Mouse (Mus musculus): ENCODE measurements around the gene Zfp991.
"Not testable (repeated sequence)": the region's sequence is repeated elsewhere in the genome, so short reads cannot be mapped to it uniquely, and the experiment has no call there.

Gene Zfp991

DNA sequence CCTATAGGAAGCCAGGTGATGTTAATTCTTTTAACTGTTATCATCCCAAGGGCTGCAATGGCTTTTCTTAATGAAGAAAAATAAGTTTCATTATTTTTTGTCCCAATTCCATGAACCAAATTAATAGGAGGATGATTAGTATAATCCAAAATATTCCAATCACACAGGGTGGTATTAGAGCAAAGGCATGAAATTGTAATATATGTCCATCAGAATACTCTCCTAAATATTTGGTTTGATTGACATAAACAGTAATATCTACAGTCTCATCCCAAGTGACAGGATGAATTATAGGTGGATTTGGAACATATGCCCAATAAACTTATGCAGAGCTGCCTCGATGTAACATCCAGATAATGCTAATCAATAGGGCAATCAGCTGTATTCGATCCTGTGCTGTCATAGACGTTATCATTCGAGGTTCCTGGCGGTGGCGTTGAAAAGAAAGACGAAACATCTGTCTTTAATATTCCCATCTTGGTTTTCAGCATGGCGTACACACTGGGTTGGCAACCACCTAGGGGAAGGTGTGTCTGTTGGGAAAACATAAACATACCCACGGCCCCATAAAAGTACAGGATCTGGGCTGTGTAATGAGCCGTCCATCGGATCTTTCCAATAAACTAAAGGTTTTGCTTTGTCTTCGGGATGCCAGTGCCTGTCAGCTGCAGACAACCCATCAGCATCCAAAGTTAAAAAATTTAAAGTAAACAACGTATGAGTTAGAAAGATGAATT, 50.3 kb downstream of the Zfp991 start:
- ATAC-seq (ENCODE audit: low TSS enrichment) = not testable (repeated sequence)

DNA sequence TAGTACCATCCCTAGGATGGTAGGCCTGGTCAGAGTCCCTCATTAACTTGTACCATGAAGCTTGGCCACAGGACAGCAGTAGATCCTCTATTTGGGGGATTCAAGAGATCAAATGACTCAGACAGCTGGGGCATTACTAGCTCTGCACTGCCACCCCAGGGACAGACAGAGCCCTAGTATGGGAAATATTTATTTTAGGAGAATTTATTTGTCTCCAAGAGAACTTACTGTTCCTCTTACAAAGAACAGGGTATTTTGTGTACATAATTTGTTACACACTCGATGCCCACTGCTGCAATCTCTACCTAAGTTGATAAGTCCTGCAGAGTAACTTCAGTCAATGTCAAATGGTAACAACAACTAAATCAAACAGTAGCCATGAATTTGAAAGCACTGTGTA, 55.0 kb downstream of the Zfp991 start:
- not testable (repeated sequence) for ATAC-seq (ENCODE audit: low TSS enrichment)

DNA sequence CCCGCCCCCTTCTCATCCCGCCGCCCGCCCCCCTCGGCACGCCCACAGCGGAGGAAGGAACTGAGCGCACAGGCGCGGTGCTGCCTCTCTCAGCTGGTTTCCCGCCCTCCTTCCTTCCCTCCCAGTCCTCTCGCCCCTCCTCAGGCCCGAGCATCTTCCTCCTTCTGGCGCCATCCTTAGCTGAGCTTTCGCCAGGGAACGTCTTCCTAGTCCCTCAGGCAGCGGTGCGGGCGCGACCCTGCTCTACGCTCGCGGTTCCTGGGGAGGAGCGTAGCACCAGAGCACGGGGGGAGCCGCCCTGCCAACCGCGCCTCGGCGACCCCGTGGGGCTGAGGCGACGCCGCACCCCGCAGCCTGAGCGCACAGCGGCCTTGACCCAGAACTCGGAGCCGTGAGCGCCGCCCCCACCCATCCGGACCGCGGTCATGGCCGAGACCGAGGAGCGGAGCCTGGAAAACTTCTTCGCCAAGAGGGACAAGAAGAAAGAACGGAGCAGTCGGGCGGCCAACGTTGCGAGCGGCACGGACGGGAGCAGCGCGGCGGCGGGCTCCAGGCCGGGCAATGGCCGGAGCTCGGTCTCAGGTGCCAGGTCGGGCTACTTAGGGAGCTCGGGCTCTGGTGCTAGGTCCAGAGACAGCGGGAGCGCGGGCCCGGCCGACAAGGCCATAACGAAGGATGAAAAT, 55.6 kb downstream of the Zfp991 start:
- ATAC-seq (ENCODE audit: low TSS enrichment) = not testable (repeated sequence)

GRCm38 (mm10) chr4:147195186-147195585, 63.3 kb downstream of the Zfp991 start:
- not testable (repeated sequence) for ATAC-seq (ENCODE audit: low TSS enrichment)

DNA sequence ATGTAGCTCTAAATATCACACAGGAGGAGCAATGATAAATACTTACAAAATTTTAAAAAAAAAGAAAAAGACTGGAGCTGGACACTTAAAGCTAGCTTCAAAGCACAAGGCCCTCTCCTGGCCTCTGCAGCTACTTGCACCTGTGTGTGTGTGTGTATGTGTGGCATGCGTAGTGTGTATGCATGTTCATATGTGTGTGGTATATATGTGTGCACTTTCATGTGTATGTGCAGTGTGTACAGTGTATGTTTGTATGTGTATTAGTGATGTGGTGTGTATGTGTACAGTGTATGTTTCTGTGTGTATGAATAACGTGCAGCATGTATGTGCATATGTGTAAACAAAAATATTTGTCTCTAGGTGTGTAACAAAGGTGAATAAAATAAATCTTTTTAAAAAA, 65.4 kb downstream of the Zfp991 start:
- not testable (repeated sequence) for ATAC-seq (ENCODE audit: low TSS enrichment)

DNA sequence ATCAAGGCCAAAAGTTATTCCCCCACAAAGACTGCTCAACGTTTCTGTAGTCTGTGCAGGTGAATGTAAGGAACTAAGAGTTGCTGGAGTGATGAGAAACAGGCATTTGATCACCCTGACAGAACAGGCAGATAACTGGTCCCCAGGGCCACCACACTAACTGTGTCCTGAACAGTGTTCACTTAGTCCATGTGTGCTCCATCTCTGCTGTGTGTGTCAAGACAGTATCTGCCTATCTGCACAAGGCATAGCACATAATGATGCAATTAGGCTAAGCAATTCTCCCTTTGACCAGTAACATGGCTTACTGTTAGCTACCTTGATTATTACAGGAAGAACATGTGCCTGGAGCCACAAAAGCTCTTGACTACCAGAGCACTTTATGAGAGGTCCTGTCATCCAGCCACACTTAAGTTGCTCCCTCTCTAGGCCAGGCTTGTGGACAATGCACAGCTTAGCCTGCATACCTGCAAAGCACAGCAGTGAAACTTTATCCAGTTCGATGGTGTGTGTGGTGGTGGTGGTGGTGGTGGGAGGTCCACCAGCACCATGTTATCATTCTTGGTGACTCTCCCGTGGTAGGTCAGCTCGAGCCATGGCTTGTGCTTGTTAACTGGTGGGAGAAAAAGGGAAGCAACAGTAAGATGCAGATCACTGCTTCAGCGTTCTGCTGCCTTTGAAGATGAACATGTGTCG, 67.4 kb downstream of the Zfp991 start:
- ATAC-seq (ENCODE audit: low TSS enrichment) = not testable (repeated sequence)

- not testable (repeated sequence) for ATAC-seq (ENCODE audit: low TSS enrichment)
Measured at GRCm38 (mm10) chr4:147201920-147202660, 70.3 kb downstream of the Zfp991 start.

- ATAC-seq (ENCODE audit: low TSS enrichment) = not testable (repeated sequence)
Measured at GRCm38 (mm10) chr4:147212182-147212928, 80.5 kb downstream of the Zfp991 start.

- ATAC-seq (ENCODE audit: low TSS enrichment) = not testable (repeated sequence)
Measured at GRCm38 (mm10) chr4:147214233-147214632, 82.4 kb downstream of the Zfp991 start.

GRCm38 (mm10) chr4:147217676-147218075, 85.8 kb downstream of the Zfp991 start:
- ATAC-seq (ENCODE audit: low TSS enrichment) = not testable (repeated sequence)

GRCm38 (mm10) chr4:147219319-147220070, 87.7 kb downstream of the Zfp991 start:
- not testable (repeated sequence) for ATAC-seq (ENCODE audit: low TSS enrichment)

DNA sequence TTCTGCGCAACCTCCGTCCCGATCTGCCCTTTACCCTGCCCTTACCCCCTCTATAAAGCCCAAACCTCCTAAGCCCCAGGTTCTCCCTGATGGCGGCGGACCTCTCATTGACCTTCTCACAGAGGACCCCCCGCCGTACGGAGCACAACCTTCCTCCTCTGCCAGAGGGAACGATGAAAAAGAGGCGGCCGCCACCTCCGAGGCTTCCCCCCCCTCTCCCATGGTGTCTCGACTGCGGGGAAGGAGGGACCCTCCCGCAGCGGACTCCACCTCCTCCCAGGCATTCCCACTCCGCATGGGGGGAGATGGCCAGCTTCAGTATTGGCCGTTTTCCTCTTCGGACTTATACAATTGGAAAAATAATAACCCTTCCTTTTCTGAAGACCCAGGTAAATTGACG, 88.4 kb downstream of the Zfp991 start:
- ATAC-seq (ENCODE audit: low TSS enrichment) = not testable (repeated sequence)

GRCm38 (mm10) chr4:147222021-147222420, 90.2 kb downstream of the Zfp991 start:
- not testable (repeated sequence) for ATAC-seq (ENCODE audit: low TSS enrichment)

DNA sequence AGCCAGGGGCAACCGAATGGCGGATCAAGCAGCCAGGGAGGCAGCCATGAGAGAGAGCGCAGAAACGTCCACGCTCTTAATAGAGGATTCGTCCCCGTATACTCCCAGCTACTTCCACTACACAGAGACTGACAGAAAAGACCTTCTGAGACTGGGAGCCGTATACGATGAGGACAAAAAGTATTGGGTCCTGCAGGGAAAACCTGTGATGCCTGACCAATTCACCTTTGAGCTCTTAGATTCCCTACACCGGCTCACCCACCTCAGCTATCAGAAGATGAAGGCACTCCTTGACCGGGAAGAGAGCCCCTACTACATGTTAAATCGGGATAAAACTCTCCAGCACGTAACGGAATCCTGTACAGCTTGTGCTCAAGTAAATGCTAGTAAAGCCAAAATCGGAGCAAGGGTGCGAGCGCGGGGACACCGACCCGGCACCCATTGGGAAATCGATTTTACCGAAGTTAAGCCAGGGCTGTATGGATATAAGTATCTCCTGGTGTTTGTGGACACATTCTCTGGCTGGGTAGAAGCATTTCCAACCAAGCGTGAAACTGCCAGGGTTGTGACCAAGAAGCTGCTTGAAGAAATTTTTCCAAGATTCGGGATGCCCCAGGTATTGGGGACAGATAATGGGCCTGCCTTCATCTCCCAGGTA, 92.1 kb downstream of the Zfp991 start:
- not testable (repeated sequence) for ATAC-seq (ENCODE audit: low TSS enrichment)

DNA sequence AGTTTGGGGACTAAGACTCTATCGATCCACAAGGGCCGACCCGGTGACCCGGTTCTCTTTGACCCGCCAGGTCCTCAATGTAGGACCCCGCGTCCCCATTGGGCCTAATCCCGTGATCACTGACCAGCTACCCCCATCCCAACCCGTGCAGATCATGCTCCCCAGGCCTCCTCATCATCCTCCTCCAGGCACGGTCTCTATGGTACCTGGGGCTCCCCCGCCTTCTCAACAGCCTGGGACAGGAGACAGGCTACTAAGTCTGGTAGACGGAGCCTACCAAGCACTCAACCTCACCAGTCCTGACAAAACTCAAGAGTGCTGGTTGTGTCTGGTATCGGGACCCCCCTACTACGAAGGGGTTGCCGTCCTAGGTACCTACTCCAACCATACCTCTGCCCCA, 93.8 kb downstream of the Zfp991 start:
- not testable (repeated sequence) for ATAC-seq (ENCODE audit: low TSS enrichment)

GRCm38 (mm10) chr4:147230026-147230425, 98.2 kb downstream of the Zfp991 start:
- not testable (repeated sequence) for ATAC-seq (ENCODE audit: low TSS enrichment)
